Mouse (Mus musculus) heart, adult 2 months (tissue): ENCODE measurements around the gene Nsrp1. TPM values are rescaled to one million over a fixed set of nuclear protein-coding genes. Genes with fewer than 3 reads are reported as not detected.

Source experiments
- DNase-seq, 2 experiments: peaks; one replicate each; pipeline ENCODE4 v3.0.0; 2021
- H3K27ac ChIP-seq: fragments of 200-600 bp; 2 replicates; pipeline ENCODE4 v1.8.1; 2022
- H3K27me3 ChIP-seq: fragments of 200-500 bp; 2 replicates; pipeline ENCODE4 v1.6.1; 2012; ENCODE audit warnings: mild to moderate bottlenecking, low read length, inconsistent platforms, mixed read lengths; ENCODE audit not compliant: control insufficient read depth, insufficient read depth
- H3K36me3 ChIP-seq: fragments of 200-500 bp; 2 replicates; pipeline ENCODE4 v1.6.1; 2012; ENCODE audit warnings: low read length, inconsistent platforms; ENCODE audit not compliant: control insufficient read depth, insufficient read depth
- H3K4me1 ChIP-seq: fragments of 200-500 bp; 2 replicates; pipeline ENCODE4 v1.6.1; 2011; ENCODE audit warnings: low read length; ENCODE audit not compliant: control insufficient read depth, insufficient read depth
- H3K4me3 ChIP-seq: fragments of 200-600 bp; 2 replicates; pipeline ENCODE4 v1.8.1; 2022
- H3K79me2 ChIP-seq: fragments of 200-500 bp; replicated peaks from 2 replicates; pipeline ENCODE4 v1.6.1; 2012; ENCODE audit warnings: mild to moderate bottlenecking, inconsistent platforms, low read length, moderate library complexity, mixed read lengths; ENCODE audit not compliant: control insufficient read depth, insufficient read depth
- H3K9ac ChIP-seq: fragments of 200-500 bp; 2 replicates; pipeline ENCODE4 v1.6.1; 2012; ENCODE audit warnings: low read depth, mild to moderate bottlenecking, control low read depth, inconsistent platforms, low read length, mixed read lengths
- CTCF ChIP-seq: fragments of 200-600 bp; IDR thresholded peaks from 2 replicates; pipeline ENCODE4 v1.8.1; 2022; ENCODE audit warnings: antibody characterized with exemption, mild to moderate bottlenecking, moderate library complexity
- EP300 ChIP-seq: fragments of 200-500 bp; IDR thresholded peaks from 2 replicates; pipeline ENCODE4 v1.6.1; 2011; ENCODE audit warnings: low read depth, low read length, control low read depth; ENCODE audit not compliant: insufficient read depth
- POLR2A ChIP-seq: fragments of 200-500 bp; IDR thresholded peaks from 2 replicates; pipeline ENCODE4 v1.6.1; 2011; ENCODE audit warnings: mild to moderate bottlenecking, low read depth, low read length, control low read depth; ENCODE audit not compliant: insufficient read depth
- WGBS: fragments of 180-500 bp; shearing (Covaris S2); methylation state at CpG from one replicate; pipeline ENCODE4 v1.1.7; 2018; 5-methylcytosine and 5-hydroxymethylcytosine counted together
- intact Hi-C: fragments of 180-260 bp; cut with DNase I; formaldehyde crosslinking; loops from one replicate; pipeline ENCODE4 v1.15.1; 2025
- polyA plus RNA-seq: library from polyadenylated mRNA; depleted of rRNA; stranded (reverse); fragments of >200 nt; gene quantifications from 2 replicates; pipeline ENCODE4 v1.2.3, GENCODE M21; 2012
- total RNA-seq, 2 experiments: library from RNA; stranded (reverse); gene quantifications; 2 replicates each; pipeline ENCODE4 v1.2.3; 2021

Nsrp1 gene
- total and polyA plus RNA-seq, 3 experiments, result 1.1 to 11.8 (median 7.1) TPM

DNA sequence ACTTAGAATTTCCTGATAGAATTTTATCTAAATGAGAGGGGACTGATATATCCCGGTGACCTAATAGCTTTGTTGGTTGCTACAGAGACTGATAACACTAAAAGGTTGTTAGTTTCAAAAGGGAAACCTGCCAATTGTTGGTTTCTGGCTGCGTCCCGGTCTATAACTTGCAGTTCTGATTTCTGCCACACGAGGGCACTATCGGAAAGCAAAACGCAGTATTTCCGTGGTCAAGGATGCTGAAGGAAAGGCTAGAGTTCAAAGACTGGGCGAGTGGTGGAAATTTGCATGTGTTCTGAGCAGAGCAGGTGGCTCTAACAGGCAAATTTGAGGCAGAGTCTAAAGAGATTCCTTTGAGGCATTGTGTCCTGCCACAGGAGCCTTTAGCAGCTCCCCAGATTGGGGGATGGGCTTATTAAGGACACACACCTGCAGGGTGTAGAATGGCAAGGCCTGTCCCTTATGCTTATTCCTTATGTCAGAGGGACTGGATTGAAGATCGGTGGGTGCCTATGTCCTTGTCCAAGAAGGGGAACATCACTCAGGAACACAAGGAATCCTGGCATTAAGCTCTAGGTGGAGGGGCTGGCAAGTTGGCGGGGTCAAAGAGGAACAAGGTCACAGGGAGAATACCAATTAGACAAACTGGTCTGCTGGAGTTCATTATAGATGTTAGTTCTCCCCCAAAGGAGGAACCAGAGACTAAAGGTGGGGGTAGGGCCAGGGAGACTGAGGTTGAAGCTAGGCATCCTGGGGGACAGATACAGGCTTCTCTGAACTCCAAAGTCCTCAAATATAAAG, 22.1 kb upstream of the Nsrp1 start:
- intact Hi-C loops, result loop anchor here (1.0 to 10.0 kb wide), 4 partner anchors 114 to 524 kb away; no protein-coding TSS in a partner anchor
- WGBS, result 15% methylated on average over 10 of the region's 10 CpGs
- TF ChIP-seq EP300 (peak; percentile 87), POLR2A (no peak), CTCF (peak; percentile 95)

DNA sequence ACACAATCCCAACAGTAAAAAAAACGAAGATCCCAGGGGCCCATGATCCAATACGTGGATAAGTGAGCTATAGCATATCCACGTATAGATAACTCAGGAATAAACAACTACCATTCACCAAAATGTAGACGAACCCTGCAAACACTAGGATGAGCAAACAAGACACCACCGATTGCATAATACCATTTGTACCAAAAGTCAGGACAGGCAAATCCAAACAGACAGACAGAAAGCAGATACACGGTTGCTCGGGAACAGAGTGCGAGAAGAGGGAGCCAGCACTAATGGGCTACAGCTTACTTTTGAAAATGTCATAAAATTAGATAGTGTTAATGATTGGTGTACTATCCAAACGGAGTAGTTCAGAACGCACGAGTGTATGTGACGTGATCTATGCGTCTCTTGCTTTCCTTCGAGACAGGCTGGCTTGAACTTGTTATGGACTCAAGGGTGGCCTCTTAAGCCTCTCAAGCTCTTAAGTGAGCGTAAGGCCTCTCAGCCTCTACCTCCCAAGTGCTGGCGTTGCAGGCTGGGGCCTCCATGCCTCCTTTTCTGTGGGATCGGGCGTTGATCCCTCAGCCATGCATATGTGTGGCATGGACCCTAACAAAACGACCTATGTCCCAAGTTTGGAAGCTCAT, 20.2 kb upstream of the Nsrp1 start:
- no peak for DNase-seq
- intact Hi-C loops, result loop anchor here (10.0 kb wide), 2 partner anchors 366 to 424 kb away; partner anchors contain the start of genes Bhlha9, Coro6 and Trarg1

More for the DNA sequence above, 22.1 kb upstream of the Nsrp1 start:
- H3K27ac ChIP-seq, result no peak overlapping the region
- no peaks in the 10 kb centered on the region for H3K27me3 ChIP-seq
- H3K79me2 ChIP-seq, result no peaks in the 10 kb centered on the region
- H3K36me3 ChIP-seq, result no peaks in the 10 kb centered on the region
- peak; percentile 71 to 86 for DNase-seq
- no peak overlapping the region for H3K9ac ChIP-seq
- H3K4me3 ChIP-seq, result no peak overlapping the region
- H3K4me1 ChIP-seq, result no peaks in the 10 kb centered on the region; the same call in 1 of the 2 replicates

DNA sequence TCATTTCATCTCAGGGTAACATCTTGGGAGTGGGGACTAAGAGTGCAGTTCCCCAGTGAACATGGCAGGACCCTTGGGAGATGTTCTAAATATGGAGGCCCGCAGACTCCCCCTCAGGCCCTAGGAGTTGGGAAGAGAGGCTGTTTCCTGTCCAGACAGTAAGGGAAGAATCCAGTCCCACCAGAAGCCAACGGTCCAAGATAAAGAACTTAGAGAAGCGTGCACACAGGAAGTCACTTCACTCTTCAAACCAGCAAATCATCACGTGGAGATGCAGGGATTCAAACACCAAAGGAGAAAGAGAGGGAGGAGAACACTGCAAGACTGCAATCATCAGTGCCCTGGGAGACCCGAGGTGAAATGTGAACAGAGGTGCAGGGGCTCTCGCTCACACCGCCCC, 18.8 kb upstream of the Nsrp1 start:
- Histone ChIP-seq H3K9ac (no peak overlapping the region), H3K27ac (no peak overlapping the region), H3K79me2 (no peaks in the 10 kb centered on the region), H3K4me3 (no peak overlapping the region), H3K4me1 (no peaks in the 10 kb centered on the region; the same call in 1 of the 2 replicates), H3K27me3 (no peaks in the 10 kb centered on the region; the same call in 1 of the 2 replicates), H3K36me3 (no peaks in the 10 kb centered on the region)
- TF ChIP-seq POLR2A (no peak), EP300 (no peak), CTCF (no peak)
- intact Hi-C loops, result loop anchor here (10.0 kb wide), 2 partner anchors 368 to 422 kb away; partner anchors contain the start of genes Bhlha9, Coro6 and Trarg1
- 45% methylated on average over 7 of the region's 7 CpGs for WGBS
- DNase-seq, result peak in 1 of 2 experiments; percentile 21

More for the DNA sequence above, 20.2 kb upstream of the Nsrp1 start:
- 85% methylated on average over 19 of the region's 19 CpGs for WGBS
- no peak overlapping the region for H3K27ac ChIP-seq
- H3K4me1 ChIP-seq, result no peaks in the 10 kb centered on the region; the same call in 1 of the 2 replicates
- TF ChIP-seq CTCF, result no peak
- TF ChIP-seq POLR2A, result no peak
- TF ChIP-seq EP300, result no peak
- H3K9ac ChIP-seq, result no peak overlapping the region
- H3K36me3 ChIP-seq, result no peaks in the 10 kb centered on the region
- no peaks in the 10 kb centered on the region; the same call in 1 of the 2 replicates for H3K27me3 ChIP-seq
- H3K79me2 ChIP-seq, result no peaks in the 10 kb centered on the region
- no peak overlapping the region for H3K4me3 ChIP-seq

DNA sequence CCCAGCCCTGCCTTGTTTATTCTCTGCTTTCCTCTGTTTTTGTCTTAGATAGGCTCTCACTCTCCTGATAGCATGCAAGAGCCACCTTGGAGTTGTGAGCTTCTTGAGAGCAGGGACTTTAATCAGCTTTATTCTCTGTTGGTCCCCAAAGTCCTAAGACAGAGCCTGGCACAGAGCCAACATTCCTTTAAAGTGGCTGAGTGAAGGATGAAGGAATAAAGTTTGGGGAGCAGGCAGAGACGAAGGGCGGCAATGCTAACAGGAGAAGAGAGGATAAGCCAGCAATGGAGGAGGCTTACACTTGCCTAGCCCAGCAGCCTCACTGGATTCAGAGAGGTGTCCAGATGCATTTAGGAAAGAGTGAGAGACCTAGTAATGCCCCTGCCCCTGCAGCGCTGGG, 18.3 kb upstream of the Nsrp1 start:
- Histone ChIP-seq H3K27me3 (no peaks in the 10 kb centered on the region; the same call in 1 of the 2 replicates), H3K4me3 (no peak overlapping the region), H3K4me1 (no peaks in the 10 kb centered on the region; the same call in 1 of the 2 replicates), H3K9ac (no peak overlapping the region), H3K79me2 (no peaks in the 10 kb centered on the region), H3K27ac (no peak overlapping the region; the same call in 1 of the 2 replicates), H3K36me3 (no peaks in the 10 kb centered on the region)
- WGBS, result 60% methylated on average over 3 of the region's 3 CpGs
- intact Hi-C loops, result loop anchor here (10.0 kb wide), 2 partner anchors 368 to 422 kb away; partner anchors contain the start of genes Bhlha9, Coro6 and Trarg1
- TF ChIP-seq EP300 (no peak), POLR2A (no peak), CTCF (no peak)
- no peak for DNase-seq

DNA sequence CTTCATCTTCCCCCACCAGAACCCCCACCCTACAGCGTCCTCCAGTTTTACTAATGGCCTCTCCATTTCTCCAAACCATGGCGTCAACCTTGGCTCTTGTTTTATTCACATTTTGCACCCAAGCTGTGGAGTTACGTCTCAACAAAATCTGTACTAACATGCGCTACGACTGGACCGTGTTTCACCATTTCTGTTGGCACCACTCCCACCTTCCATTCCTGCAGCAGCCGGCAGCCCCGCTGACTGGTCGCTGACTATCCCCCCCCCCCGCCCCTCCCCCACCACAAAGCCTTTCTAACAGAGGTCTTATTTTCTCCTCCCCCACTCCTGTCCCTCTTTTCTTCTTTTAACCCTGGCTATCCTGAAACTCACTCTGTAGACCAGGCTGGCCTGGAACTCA, 17.0 kb upstream of the Nsrp1 start:
- Histone ChIP-seq H3K36me3 (no peaks in the 10 kb centered on the region), H3K27ac (no peak overlapping the region), H3K4me1 (no peaks in the 10 kb centered on the region; the same call in 1 of the 2 replicates), H3K79me2 (no peaks in the 10 kb centered on the region), H3K9ac (no peak overlapping the region), H3K4me3 (no peak overlapping the region), H3K27me3 (no peaks in the 10 kb centered on the region; the same call in 1 of the 2 replicates)
- 51% methylated on average over 10 of the region's 10 CpGs for WGBS
- TF ChIP-seq CTCF (no peak), POLR2A (no peak), EP300 (no peak)
- DNase-seq, result no peak
- intact Hi-C loops, result loop anchor here (10.0 kb wide), 2 partner anchors 370 to 420 kb away; partner anchors contain the start of genes Bhlha9, Coro6 and Trarg1
